Mouse (Mus musculus): ENCODE data around the gene Maob. TPM values are rescaled to one million over a fixed set of nuclear protein-coding genes. Genes with fewer than 3 reads are reported as not detected.

The Maob gene
- polyA plus RNA-seq, 1 experiment from 2014 or later, result 50.2 TPM

GRCm38 (mm10) chrX:16767453-16767852 lies 49.7 kb downstream of the Maob start:
- WGBS, result 79% methylated on average over 1 of the region's 1 CpGs
- no peak for ATAC-seq (ENCODE audit: insufficient read depth, low FRiP score)
- H3K4me1 ChIP-seq (ENCODE audit: control insufficient read depth, insufficient read depth, low read length), result no peaks in the 10 kb centered on the region
- no peaks in the 10 kb centered on the region; the same call in 1 of the 2 replicates for H3K9me3 ChIP-seq (replicated peaks; ENCODE audit: control insufficient read depth, low read length)
- no peaks in the 10 kb centered on the region for H3K27me3 ChIP-seq (ENCODE audit: control insufficient read depth, insufficient read depth, low read length)
- no peak overlapping the region for H3K27ac ChIP-seq (ENCODE audit: low read length)
- no peak overlapping the region for H3K9ac ChIP-seq (ENCODE audit: low read length)
- H3K36me3 ChIP-seq (ENCODE audit: control insufficient read depth, insufficient read depth, low read length), result no peaks in the 10 kb centered on the region
- H3K4me2 ChIP-seq (ENCODE audit: low read depth, low read length), result no peak overlapping the region
- H3K4me3 ChIP-seq (replicated peaks; ENCODE audit: low read length), result no peak overlapping the region

GRCm38 (mm10) chrX:16766156-16766555 lies 51.0 kb downstream of the Maob start:
- H3K27me3 ChIP-seq (ENCODE audit: control insufficient read depth, insufficient read depth, low read length), result no peaks in the 10 kb centered on the region
- no peak overlapping the region for H3K4me2 ChIP-seq (ENCODE audit: low read depth, low read length)
- WGBS, result 63% methylated on average over 4 of the region's 4 CpGs
- H3K36me3 ChIP-seq (ENCODE audit: control insufficient read depth, insufficient read depth, low read length), result no peaks in the 10 kb centered on the region
- H3K4me1 ChIP-seq (ENCODE audit: control insufficient read depth, insufficient read depth, low read length), result no peaks in the 10 kb centered on the region
- H3K4me3 ChIP-seq (replicated peaks; ENCODE audit: low read length), result no peak overlapping the region
- no peaks in the 10 kb centered on the region for H3K9me3 ChIP-seq (replicated peaks; ENCODE audit: control insufficient read depth, low read length)
- H3K9ac ChIP-seq (ENCODE audit: low read length), result no peak overlapping the region
- H3K27ac ChIP-seq (ENCODE audit: low read length), result no peak overlapping the region
- no peak for ATAC-seq (ENCODE audit: insufficient read depth, low FRiP score)

GRCm38 (mm10) chrX:16761430-16761829 lies 55.7 kb downstream of the Maob start:
- Histone ChIP-seq H3K9me3 (replicated peaks; ENCODE audit: control insufficient read depth, low read length) (no peaks in the 10 kb centered on the region), H3K9ac (ENCODE audit: low read length) (no peak overlapping the region), H3K27me3 (ENCODE audit: control insufficient read depth, insufficient read depth, low read length) (no peaks in the 10 kb centered on the region), H3K4me2 (ENCODE audit: low read depth, low read length) (no peak overlapping the region), H3K27ac (ENCODE audit: low read length) (no peak overlapping the region), H3K4me3 (replicated peaks; ENCODE audit: low read length) (no peak overlapping the region), H3K36me3 (ENCODE audit: control insufficient read depth, insufficient read depth, low read length) (no peaks in the 10 kb centered on the region), H3K4me1 (ENCODE audit: control insufficient read depth, insufficient read depth, low read length) (no peaks in the 10 kb centered on the region)
- 40% methylated on average over 3 of the region's 3 CpGs for WGBS
- ATAC-seq (ENCODE audit: insufficient read depth, low FRiP score), result peak; percentile 60

GRCm38 (mm10) chrX:16754761-16755160 lies 62.4 kb downstream of the Maob start:
- Histone ChIP-seq H3K27ac (ENCODE audit: low read length) (no peak overlapping the region), H3K27me3 (ENCODE audit: control insufficient read depth, insufficient read depth, low read length) (no peaks in the 10 kb centered on the region), H3K9ac (ENCODE audit: low read length) (no peak overlapping the region), H3K4me1 (ENCODE audit: control insufficient read depth, insufficient read depth, low read length) (no peaks in the 10 kb centered on the region), H3K4me3 (replicated peaks; ENCODE audit: low read length) (no peak overlapping the region), H3K4me2 (ENCODE audit: low read depth, low read length) (no peak overlapping the region), H3K36me3 (ENCODE audit: control insufficient read depth, insufficient read depth, low read length) (no peaks in the 10 kb centered on the region), H3K9me3 (replicated peaks; ENCODE audit: control insufficient read depth, low read length) (no peaks in the 10 kb centered on the region)
- no peak for ATAC-seq (ENCODE audit: insufficient read depth, low FRiP score)

- Histone ChIP-seq H3K4me1 (ENCODE audit: control insufficient read depth, insufficient read depth, low read length) (no peaks in the 10 kb centered on the region), H3K9ac (ENCODE audit: low read length) (no peak overlapping the region), H3K36me3 (ENCODE audit: control insufficient read depth, insufficient read depth, low read length) (no peaks in the 10 kb centered on the region), H3K4me2 (ENCODE audit: low read depth, low read length) (no peak overlapping the region), H3K27ac (ENCODE audit: low read length) (no peak overlapping the region), H3K4me3 (replicated peaks; ENCODE audit: low read length) (no peak overlapping the region), H3K9me3 (replicated peaks; ENCODE audit: control insufficient read depth, low read length) (no peaks in the 10 kb centered on the region), H3K27me3 (ENCODE audit: control insufficient read depth, insufficient read depth, low read length) (no peaks in the 10 kb centered on the region)
- 71% methylated on average over 1 of the region's 1 CpGs for WGBS
- ATAC-seq (ENCODE audit: insufficient read depth, low FRiP score), result no peak
These were observed 68.2 kb downstream of the Maob start for GRCm38 (mm10) chrX:16748932-16749331.

- no peak for ATAC-seq (ENCODE audit: insufficient read depth, low FRiP score)
- H3K9ac ChIP-seq (ENCODE audit: low read length), result no peak overlapping the region
- no peaks in the 10 kb centered on the region for H3K36me3 ChIP-seq (ENCODE audit: control insufficient read depth, insufficient read depth, low read length)
- no peaks in the 10 kb centered on the region for H3K4me1 ChIP-seq (ENCODE audit: control insufficient read depth, insufficient read depth, low read length)
- no peak overlapping the region for H3K27ac ChIP-seq (ENCODE audit: low read length)
- H3K4me2 ChIP-seq (ENCODE audit: low read depth, low read length), result no peak overlapping the region
- 77% methylated on average over 1 of the region's 1 CpGs for WGBS
- H3K4me3 ChIP-seq (replicated peaks; ENCODE audit: low read length), result no peak overlapping the region
- no peaks in the 10 kb centered on the region for H3K9me3 ChIP-seq (replicated peaks; ENCODE audit: control insufficient read depth, low read length)
- H3K27me3 ChIP-seq (ENCODE audit: control insufficient read depth, insufficient read depth, low read length), result no peaks in the 10 kb centered on the region
These were observed 103.1 kb downstream of the Maob start for GRCm38 (mm10) chrX:16714033-16714432.

GRCm38 (mm10) chrX:16706094-16706493 lies 111.1 kb downstream of the Maob start:
- no peaks in the 10 kb centered on the region for H3K9me3 ChIP-seq (replicated peaks; ENCODE audit: control insufficient read depth, low read length)
- 64% methylated on average over 1 of the region's 1 CpGs for WGBS
- no peaks in the 10 kb centered on the region for H3K36me3 ChIP-seq (ENCODE audit: control insufficient read depth, insufficient read depth, low read length)
- no peak overlapping the region for H3K4me3 ChIP-seq (replicated peaks; ENCODE audit: low read length)
- H3K4me1 ChIP-seq (ENCODE audit: control insufficient read depth, insufficient read depth, low read length), result no peaks in the 10 kb centered on the region
- H3K4me2 ChIP-seq (ENCODE audit: low read depth, low read length), result no peak overlapping the region
- H3K27ac ChIP-seq (ENCODE audit: low read length), result no peak overlapping the region
- H3K27me3 ChIP-seq (ENCODE audit: control insufficient read depth, insufficient read depth, low read length), result no peaks in the 10 kb centered on the region
- ATAC-seq (ENCODE audit: insufficient read depth, low FRiP score), result no peak
- no peak overlapping the region for H3K9ac ChIP-seq (ENCODE audit: low read length)

Other genes with a start within 250 kb of the Maob start
- 16.3 and 16.7 TPM in 2 replicates for gene Maoa, start 197.7 kb downstream of the Maob start, polyA plus RNA-seq (2015; fragmentation: Nextera tagmentation; extraction: Ambion mirVana)
- gene Ndp, start 94.4 kb upstream of the Maob start, polyA plus RNA-seq (2015; fragmentation: Nextera tagmentation; extraction: Ambion mirVana), result 0.53 and 0.60 TPM in 2 replicates